Mouse (Mus musculus) kidney, embryonic 16.5 days (tissue): Measurements from ENCODE around the gene Kyat1. TPM values are rescaled to one million over a fixed set of nuclear protein-coding genes. Genes with fewer than 3 reads are reported as not detected.
A peak's percentile ranks its signal among the peaks of the same experiment; 100 is the strongest.

Experiments used
- ATAC-seq: fragments of 200-750 bp; cut with Nextera tagmentation; 2 replicates; pipeline ENCODE4 v1.8.0; 2017; ENCODE audit warnings: moderate TSS enrichment; ENCODE audit not compliant: low FRiP score, low TSS enrichment
- H3K27ac ChIP-seq: fragments of 300-500 bp; sonication (generic); 2 replicates; pipeline ENCODE4 v1.5.1; 2014; ENCODE audit warnings: low read length
- H3K27me3 ChIP-seq: fragments of 300-500 bp; sonication (generic); 2 replicates; pipeline ENCODE4 v1.6.1; 2014; ENCODE audit warnings: low read length, control low read depth, mixed read lengths; ENCODE audit not compliant: insufficient read depth
- H3K36me3 ChIP-seq: fragments of 300-500 bp; sonication (generic); 2 replicates; pipeline ENCODE4 v1.6.1; 2014; ENCODE audit warnings: low read length, control low read depth, mixed read lengths; ENCODE audit not compliant: insufficient read depth
- H3K4me1 ChIP-seq: fragments of 300-500 bp; sonication (generic); 2 replicates; pipeline ENCODE4 v1.6.1; 2014; ENCODE audit warnings: low read length, control low read depth, mixed read lengths; ENCODE audit not compliant: insufficient read depth
- H3K4me2 ChIP-seq: fragments of 300-500 bp; sonication (generic); replicated peaks from 2 replicates; pipeline ENCODE4 v1.6.1; 2014; ENCODE audit warnings: low read depth, low read length
- H3K4me3 ChIP-seq: fragments of 300-500 bp; sonication (generic); 2 replicates; pipeline ENCODE4 v1.5.1; 2014; ENCODE audit warnings: mild to moderate bottlenecking, low read length
- H3K9ac ChIP-seq: fragments of 300-500 bp; sonication (generic); replicated peaks from 2 replicates; pipeline ENCODE4 v1.6.1; 2014; ENCODE audit warnings: low read length
- H3K9me3 ChIP-seq: fragments of 300-500 bp; sonication (generic); 2 replicates; pipeline ENCODE4 v1.6.1; 2016; ENCODE audit warnings: low read length, control low read depth
- WGBS: fragments of 180-500 bp; shearing (Covaris S2); extraction: QIAGEN DNeasy Blood & Tissue Kit; methylation state at CpG from one replicate; pipeline ENCODE4 v1.1.7; 2014; 5-methylcytosine and 5-hydroxymethylcytosine counted together
- polyA plus RNA-seq: library from polyadenylated mRNA; unstranded; fragments of >200 nt; fragmentation: Nextera tagmentation; extraction: Ambion mirVana; gene quantifications from 2 replicates; pipeline ENCODE4 v1.2.1, GENCODE M21; 2015

Kyat1 gene
- polyA plus RNA-seq, 1 experiment from 2014 or later: 13.4 TPM

DNA sequence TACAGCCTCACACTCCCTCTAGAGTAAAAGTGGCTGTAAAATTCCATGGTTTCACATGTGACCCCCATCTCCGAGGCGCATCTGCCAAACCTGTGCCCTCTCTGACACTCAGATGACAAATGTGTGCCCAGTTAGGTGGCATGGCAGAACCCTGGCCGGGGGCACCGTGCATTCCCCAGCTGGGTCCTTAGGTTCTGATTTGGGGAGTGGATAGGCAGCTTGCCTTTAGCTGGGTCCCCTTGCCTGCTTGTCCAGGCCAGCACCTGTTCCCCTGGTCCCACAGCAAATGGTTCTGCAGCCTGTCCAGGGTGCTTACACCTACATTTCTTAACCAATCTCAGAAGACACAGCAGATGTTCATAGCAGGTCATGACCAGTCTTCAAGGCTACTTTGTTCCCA is 37.7 kb upstream of the Kyat1 start:
- Histone ChIP-seq H3K4me1 (peaks cover 30% of the 10 kb centered on the region), H3K27me3 (no peaks in the 10 kb centered on the region), H3K9ac (no peak overlapping the region), H3K36me3 (peaks cover 30% of the 10 kb centered on the region), H3K4me2 (no peak overlapping the region), H3K27ac (peak overlapping the region; percentile 44; the same call in 1 of the 2 replicates), H3K9me3 (no peaks in the 10 kb centered on the region), H3K4me3 (no peak overlapping the region)
- 79% methylated on average over 4 of the region's 4 CpGs for WGBS
- no peak for ATAC-seq

DNA sequence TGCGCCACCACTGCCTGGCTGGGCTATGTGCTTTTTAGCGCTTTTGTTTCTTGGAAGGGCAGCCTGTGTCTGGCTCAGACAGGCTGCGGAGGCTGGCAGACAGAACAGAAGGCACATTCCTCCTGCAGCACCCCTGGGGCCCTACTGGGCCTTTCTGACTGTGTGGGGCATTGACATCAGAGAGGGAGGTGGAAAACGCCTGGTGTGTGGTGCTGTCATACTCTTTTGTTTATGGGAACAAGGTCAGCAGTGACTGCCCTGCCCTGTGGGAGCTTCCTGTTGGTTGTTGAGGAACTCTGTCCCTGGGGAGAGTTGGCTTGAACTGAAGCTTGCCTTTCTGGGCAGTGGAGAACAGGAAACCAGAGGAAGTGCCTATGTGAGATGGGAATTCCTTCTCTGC is 36.9 kb upstream of the Kyat1 start:
- H3K4me1 ChIP-seq: peaks cover 32% of the 10 kb centered on the region
- WGBS: 36% methylated on average over 4 of the region's 4 CpGs
- peak overlapping the region; percentile 44; the same call in 1 of the 2 replicates for H3K27ac ChIP-seq
- H3K36me3 ChIP-seq: peaks cover 24% of the 10 kb centered on the region
- no peaks in the 10 kb centered on the region for H3K9me3 ChIP-seq
- H3K9ac ChIP-seq: no peak overlapping the region
- ATAC-seq: peak; percentile 50
- H3K27me3 ChIP-seq: no peaks in the 10 kb centered on the region
- no peak overlapping the region for H3K4me2 ChIP-seq
- no peak overlapping the region for H3K4me3 ChIP-seq

DNA sequence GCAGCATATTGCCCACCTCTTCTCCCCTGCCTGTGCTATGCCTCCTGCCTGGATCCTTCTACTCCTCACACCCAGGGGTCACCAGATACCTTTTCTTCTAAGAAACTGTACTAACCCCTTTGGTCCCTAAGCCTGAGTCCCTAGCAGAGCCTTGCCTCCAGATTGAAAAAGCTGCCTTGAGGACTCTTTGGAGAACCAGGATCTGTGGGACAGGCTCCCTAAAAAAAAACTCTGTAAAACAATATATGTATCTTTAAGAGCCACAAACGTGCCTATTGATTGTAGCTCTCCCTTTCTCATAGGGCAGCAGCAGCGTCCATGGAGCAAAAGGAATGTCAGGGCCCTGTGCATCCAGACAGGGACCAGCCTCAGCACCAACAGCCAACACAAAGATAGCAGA is 34.6 kb upstream of the Kyat1 start, which contains the start of gene Gm28035:
TSS of gene Gm28035 (plus strand) at position 301 of the 400 bp plus-strand sequence.
- no peaks in the 10 kb centered on the region for H3K9me3 ChIP-seq
- peaks cover 37% of the 10 kb centered on the region for H3K4me1 ChIP-seq
- 84% methylated on average over 2 of the region's 2 CpGs for WGBS
- H3K27ac ChIP-seq: peak within 1 kb of the TSS; percentile 64
- ATAC-seq: no peak
- peaks cover 24% of the 10 kb centered on the region for H3K36me3 ChIP-seq
- H3K4me2 ChIP-seq: peak within 1 kb of the TSS; percentile 85
- peak within 1 kb of the TSS; percentile 90; the same call in 1 of the 2 replicates for H3K9ac ChIP-seq
- peak within 1 kb of the TSS; percentile 70; the same call in 1 of the 2 replicates for H3K4me3 ChIP-seq
- no peaks in the 10 kb centered on the region for H3K27me3 ChIP-seq

GRCm38 (mm10) chr2:30239777-30240176 is 34.1 kb upstream of the Kyat1 start:
- peak overlapping the region; percentile 85; the same call in 1 of the 2 replicates for H3K4me2 ChIP-seq
- H3K36me3 ChIP-seq: peaks cover 24% of the 10 kb centered on the region
- peaks cover 34% of the 10 kb centered on the region for H3K4me1 ChIP-seq
- no peaks in the 10 kb centered on the region for H3K9me3 ChIP-seq
- peak overlapping the region; percentile 64 for H3K27ac ChIP-seq
- H3K9ac ChIP-seq: peak overlapping the region; percentile 90; the same call in 1 of the 2 replicates
- no peaks in the 10 kb centered on the region for H3K27me3 ChIP-seq
- WGBS: 68% methylated on average over 4 of the region's 4 CpGs
- no peak for ATAC-seq
- no peak overlapping the region for H3K4me3 ChIP-seq

DNA sequence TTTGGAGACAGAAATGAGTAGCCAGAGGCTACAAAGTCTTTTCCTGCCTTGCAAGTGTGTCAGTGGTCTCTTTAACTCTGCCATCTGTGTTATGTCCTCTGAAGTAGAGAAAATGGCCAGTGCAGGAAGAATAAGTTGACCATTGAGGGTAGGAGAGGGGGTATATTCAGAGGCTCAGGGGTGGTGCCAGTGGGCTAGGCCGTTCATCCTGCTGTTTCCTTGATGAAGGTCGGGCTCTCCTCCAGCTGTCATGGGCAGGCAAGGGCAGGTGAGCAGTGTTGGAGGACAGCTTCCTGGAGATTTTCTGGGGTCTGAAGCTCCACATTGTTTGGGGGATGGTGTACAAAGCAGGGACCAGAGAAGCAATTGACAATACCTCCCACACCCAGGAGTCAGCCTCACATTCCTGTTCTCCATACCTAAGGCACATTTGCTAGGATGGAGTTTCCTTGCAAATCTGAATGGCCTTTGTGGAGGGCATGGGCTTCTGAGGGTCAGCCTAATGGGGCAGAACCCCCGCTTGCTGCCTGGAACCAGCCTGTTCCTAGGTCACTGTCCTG is 33.3 kb upstream of the Kyat1 start:
- Histone ChIP-seq H3K36me3 (peaks cover 17% of the 10 kb centered on the region), H3K27me3 (no peaks in the 10 kb centered on the region), H3K9me3 (no peaks in the 10 kb centered on the region), H3K9ac (peak overlapping the region; percentile 90), H3K4me1 (peaks cover 31% of the 10 kb centered on the region), H3K27ac (peak overlapping the region; percentile 64), H3K4me2 (peak overlapping the region; percentile 85), H3K4me3 (peak overlapping the region; percentile 70)
- no peak for ATAC-seq
- WGBS: 47% methylated on average over 3 of the region's 3 CpGs

DNA sequence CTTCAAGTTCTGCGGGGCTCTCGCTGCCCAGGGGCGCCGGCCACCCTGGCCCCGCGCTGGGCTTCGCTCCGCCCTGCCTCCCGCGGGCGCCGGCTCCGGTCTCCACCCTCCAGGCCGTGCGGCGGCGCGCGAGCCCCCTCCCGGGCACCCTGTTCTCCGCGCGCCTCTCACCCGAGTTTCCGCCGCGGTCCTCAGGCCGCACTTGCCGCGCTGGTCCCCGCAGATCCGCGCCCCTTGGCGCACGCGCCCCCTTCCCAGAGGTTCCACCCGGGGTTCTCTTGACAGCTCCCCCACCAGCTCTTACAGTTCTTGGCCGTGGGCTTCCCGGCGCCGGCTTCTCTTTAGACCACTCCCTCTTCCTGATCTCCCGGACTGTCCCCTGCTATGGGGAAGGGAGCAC is 32.2 kb upstream of the Kyat1 start:
- H3K9ac ChIP-seq: peak overlapping the region; percentile 90
- H3K4me1 ChIP-seq: peaks cover 29% of the 10 kb centered on the region
- no peaks in the 10 kb centered on the region for H3K9me3 ChIP-seq
- H3K27me3 ChIP-seq: no peaks in the 10 kb centered on the region
- H3K36me3 ChIP-seq: peaks cover 17% of the 10 kb centered on the region
- peak overlapping the region; percentile 89 for H3K27ac ChIP-seq
- H3K4me3 ChIP-seq: peak overlapping the region; percentile 70
- peak; percentile 91 for ATAC-seq
- WGBS: 0% methylated on average over 42 of the region's 42 CpGs
- peak overlapping the region; percentile 85 for H3K4me2 ChIP-seq

DNA sequence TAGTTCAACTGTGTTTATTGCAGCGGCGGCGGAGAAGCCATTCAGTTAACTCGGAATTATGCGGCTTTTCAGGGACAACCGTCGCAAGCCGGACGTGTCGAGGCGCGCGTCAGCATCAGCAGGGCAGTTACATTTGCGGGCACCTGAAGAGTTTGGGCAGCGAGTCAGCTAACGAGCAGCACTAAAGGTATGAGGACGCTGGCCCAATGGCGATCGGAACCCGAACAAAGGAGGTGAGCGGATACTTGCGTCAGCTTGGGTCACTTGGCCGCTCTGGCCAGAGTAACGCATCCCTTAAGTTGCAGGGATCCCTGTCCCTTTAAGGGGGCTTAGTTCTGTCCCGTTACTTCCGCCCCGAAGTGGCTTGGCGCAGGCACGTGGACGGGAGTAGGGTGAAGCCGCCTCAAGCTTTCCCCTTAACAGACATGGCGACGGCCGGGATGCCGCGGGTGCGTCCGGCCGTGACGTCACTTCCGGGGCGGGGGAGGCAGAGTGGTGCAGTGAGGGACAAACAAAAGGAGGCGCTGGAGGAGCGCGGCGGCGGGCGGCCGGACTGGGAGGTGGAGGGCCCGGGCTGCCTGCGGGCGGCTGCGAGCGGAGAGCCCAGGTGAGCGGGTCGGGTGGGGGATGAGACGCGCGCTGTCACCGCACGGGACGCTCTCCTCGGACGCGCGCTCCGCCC is 31.7 kb upstream of the Kyat1 start, which contains the start of gene Lrrc8a:
TSS of gene Lrrc8a (plus strand) at position 517 of the 682 bp plus-strand sequence.
- Histone ChIP-seq H3K9me3 (no peaks in the 10 kb centered on the region), H3K4me1 (peaks cover 24% of the 10 kb centered on the region), H3K27me3 (no peaks in the 10 kb centered on the region), H3K4me2 (peak within 1 kb of the TSS; percentile 85), H3K9ac (peak within 1 kb of the TSS; percentile 90), H3K36me3 (peaks cover 17% of the 10 kb centered on the region), H3K27ac (peak within 1 kb of the TSS; percentile 89), H3K4me3 (peak within 1 kb of the TSS; percentile 70)
- peak; percentile 97 for ATAC-seq
- under 1% methylated on average over 59 of the region's 67 CpGs for WGBS

DNA sequence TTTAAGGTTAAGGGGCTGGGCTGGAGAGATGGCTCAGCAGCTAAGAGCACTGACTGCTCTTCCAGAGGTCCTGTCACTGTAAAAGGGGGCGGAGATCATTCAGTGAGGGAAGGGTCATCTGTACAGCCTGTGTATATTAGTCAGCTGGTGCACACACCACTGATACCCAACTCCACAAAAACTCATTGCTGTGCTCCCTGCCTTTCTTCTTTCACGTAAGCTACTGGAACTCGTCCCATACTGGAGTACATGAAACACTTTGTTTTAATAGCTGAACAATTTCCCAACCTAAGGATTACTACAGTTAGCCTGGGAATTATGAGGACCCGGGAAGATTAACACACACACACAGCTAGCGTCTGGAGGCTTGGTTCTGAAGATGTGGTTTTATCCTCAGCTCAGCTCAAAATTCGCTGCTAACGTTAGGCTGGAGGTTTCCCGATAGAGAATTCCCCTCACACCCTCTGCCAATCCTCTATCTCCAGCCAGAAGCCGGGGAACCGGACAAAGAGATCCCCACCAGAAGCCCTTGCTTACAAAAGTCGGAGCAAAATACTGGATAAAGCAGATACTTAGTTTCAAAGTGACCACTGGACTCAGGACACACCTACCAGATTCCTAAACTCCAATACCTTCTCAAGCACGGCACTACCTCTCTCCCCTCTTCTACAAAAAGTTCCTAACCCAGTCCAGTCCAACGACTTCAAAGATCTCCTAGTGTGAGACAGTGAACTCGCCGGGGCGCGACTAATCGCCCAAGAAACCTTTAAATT is 31.0 kb upstream of the Kyat1 start:
- Histone ChIP-seq H3K27me3 (no peaks in the 10 kb centered on the region), H3K36me3 (peaks cover 11% of the 10 kb centered on the region), H3K4me3 (peak overlapping the region; percentile 70), H3K4me1 (peaks cover 20% of the 10 kb centered on the region), H3K4me2 (peak overlapping the region; percentile 85), H3K9ac (peak overlapping the region; percentile 79), H3K9me3 (peaks cover under 1% of the 10 kb centered on the region; the same call in 1 of the 2 replicates), H3K27ac (peak overlapping the region; percentile 89)
- no peak for ATAC-seq
- WGBS: 2% methylated on average over 18 of the region's 18 CpGs

DNA sequence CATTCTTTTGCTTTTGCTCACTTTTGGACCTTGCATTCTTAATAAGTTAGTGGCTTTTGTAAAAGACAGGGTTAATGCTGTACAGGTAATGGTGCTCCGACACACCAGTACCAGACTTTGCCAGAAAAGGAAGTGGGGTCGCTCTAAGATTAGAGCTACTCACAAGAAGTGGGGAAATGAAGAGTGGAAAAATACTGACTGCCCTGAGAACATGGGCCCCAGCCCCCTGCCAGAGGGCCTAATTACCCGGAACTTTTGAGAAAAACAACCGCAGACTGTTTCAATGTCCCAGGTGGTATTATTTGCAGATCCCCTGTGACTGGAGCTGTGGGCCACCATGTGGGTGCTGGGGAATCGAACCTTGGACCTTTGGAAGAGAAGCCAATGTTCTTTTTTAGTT is 29.9 kb upstream of the Kyat1 start:
- peaks cover 2% of the 10 kb centered on the region; the same call in 1 of the 2 replicates for H3K36me3 ChIP-seq
- no peak overlapping the region for H3K9ac ChIP-seq
- no peak overlapping the region for H3K4me3 ChIP-seq
- no peak overlapping the region for H3K4me2 ChIP-seq
- 63% methylated on average over 5 of the region's 5 CpGs for whole genome bisulfite sequencing
- no peak overlapping the region for H3K27ac ChIP-seq
- no peaks in the 10 kb centered on the region for H3K27me3 ChIP-seq
- H3K9me3 ChIP-seq: peaks cover 5% of the 10 kb centered on the region
- no peak for ATAC-seq
- H3K4me1 ChIP-seq: peaks cover 20% of the 10 kb centered on the region
